Mouse (Mus musculus): Measurements from ENCODE around the gene Ltbp3.

Gene Ltbp3

GRCm38 (mm10) chr19:5750951-5751350 lies 10.2 kb downstream of the Ltbp3 start:
- DNase-seq (ENCODE audit: low spot score) = no peak

GRCm38 (mm10) chr19:5751742-5752141 lies 11.0 kb downstream of the Ltbp3 start:
- DNase-seq (ENCODE audit: low spot score) = peak; percentile 45

DNA sequence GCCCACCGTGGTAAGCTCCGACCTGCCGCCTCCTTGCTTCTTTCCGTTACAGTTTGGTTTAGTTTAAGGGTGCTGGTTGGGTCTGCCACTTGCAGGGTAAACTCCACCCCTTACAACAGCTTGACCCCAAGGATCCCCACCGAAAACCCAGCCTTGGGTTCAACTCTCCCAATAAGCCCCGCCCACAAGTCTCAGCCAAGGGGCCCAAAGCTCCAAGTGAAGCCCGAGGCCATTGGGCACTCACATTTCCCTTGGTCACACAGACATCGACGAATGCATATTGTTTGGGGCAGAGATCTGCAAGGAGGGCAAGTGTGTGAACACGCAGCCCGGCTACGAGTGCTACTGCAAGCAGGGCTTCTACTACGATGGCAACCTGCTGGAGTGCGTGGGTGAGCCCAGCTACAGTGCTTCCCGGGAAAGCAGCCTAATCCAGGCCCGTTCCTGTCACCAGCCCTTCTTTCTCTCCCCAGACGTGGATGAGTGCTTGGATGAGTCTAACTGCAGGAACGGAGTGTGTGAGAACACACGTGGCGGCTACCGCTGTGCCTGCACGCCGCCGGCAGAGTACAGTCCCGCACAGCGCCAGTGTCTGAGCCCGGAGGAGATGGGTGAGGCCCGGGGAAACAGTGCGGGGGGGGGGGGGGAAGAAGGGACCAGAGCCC lies 15.7 kb downstream of the Ltbp3 start:
- DNase-seq (ENCODE audit: low spot score) = no peak

GRCm38 (mm10) chr19:5756991-5757636 lies 16.4 kb downstream of the Ltbp3 start:
- DNase-seq (ENCODE audit: low spot score) = no peak

DNA sequence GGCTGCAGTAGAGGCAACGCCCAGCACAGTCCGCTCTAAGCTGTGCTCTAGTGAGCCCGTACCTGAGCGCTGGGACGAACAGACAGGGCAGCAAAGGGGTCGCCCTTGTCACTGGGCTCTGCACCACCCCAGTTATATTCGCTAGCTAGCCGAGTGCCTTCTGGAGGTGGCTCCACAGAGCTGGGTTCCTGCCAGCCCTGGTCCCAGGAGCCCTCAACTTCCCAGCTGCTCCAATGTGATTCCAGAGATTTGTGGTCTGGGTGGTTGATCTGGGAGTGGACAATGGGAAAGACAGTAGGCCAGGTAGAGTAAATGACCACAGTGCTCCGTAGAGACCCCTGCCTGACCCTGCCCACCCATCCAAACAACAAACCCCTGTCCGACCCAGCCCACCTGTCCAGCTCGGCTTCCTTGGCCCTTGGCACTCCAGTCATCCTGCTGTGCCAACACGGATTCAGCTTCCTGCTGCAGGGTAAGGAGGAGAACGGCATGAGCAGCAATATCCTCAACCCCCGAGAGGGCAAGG lies 18.2 kb downstream of the Ltbp3 start:
- DNase-seq (ENCODE audit: low spot score) = no peak

GRCm38 (mm10) chr19:5763163-5763562 lies 22.5 kb downstream of the Ltbp3 start:
- DNase-seq (ENCODE audit: low spot score) = no peak

- DNase-seq (ENCODE audit: low spot score) = no peak
Measured at GRCm38 (mm10) chr19:5767271-5767670, 26.6 kb downstream of the Ltbp3 start.

DNA sequence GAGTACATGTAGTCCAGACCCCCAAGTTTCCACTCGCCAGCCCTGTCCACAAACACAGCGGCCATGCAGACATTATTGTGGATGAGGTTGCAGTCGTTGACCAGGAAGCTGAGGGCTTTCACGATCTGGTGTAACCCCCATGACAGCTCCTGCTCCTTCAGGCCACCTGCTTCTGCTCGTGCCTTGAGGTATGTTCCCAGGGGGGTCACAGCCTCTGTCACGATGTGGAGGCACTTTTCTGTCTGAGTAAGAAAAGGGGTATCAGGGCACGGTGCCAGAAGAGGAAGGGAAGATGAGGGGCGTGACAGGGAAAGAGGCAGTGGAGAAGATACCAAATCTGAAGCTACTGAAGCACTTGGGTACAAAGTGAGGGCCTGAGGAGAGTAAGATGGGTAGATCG lies 29.6 kb downstream of the Ltbp3 start:
- DNase-seq (ENCODE audit: low spot score) = no peak

- peak; percentile 85 for DNase-seq (ENCODE audit: low spot score)
Measured at GRCm38 (mm10) chr19:5770925-5771860, 30.5 kb downstream of the Ltbp3 start, which contains the start of gene Scyl1. TSS of gene Scyl1 (minus strand) at chr19:5771419.

- no peak for DNase-seq (ENCODE audit: low spot score)
Measured at GRCm38 (mm10) chr19:5777387-5778032, 36.8 kb downstream of the Ltbp3 start.

GRCm38 (mm10) chr19:5778312-5778711 lies 37.6 kb downstream of the Ltbp3 start:
- no peak for DNase-seq (ENCODE audit: low spot score)

- no peak for DNase-seq (ENCODE audit: low spot score)
Measured at GRCm38 (mm10) chr19:5780203-5780602, 39.5 kb downstream of the Ltbp3 start.

DNA sequence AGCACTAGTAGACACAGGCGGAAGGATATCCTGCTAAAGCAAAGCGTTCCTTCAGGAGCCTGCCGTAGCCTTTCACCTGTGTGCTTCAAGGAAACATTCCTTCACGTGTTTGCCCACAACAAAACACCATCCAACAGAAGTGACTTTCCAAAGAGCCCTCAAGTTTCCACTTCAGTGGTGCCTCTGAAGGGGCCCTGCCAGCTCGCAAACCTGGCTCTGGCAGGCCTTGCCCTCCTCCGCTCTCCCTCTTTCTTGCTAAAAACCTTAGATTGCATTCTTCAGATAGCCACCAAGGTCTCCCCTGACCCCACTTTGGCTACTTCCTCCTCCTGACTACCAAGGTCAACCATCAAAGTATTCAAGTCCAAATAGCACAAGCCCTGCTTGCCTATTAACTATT lies 40.8 kb downstream of the Ltbp3 start:
- DNase-seq (ENCODE audit: low spot score) = no peak

DNA sequence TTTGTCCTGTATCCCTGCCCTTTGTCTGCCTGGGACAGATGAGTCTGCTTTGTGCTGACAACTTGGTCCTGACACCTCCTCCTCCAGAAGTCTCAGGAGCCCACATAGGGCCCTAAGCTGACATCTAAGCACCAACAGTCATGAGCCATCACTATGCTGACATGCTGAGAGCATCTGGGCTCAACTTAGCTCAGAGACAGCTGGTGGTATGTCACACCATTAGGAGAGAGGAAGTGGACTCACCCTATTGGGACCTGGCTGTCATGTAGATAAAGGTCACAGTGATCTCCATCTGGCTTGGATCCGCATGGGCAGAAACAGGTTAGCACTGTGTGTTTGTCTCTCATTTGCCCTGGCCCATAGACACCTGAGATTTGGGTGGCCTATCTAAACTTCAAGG lies 41.4 kb downstream of the Ltbp3 start:
- no peak for DNase-seq (ENCODE audit: low spot score)

DNA sequence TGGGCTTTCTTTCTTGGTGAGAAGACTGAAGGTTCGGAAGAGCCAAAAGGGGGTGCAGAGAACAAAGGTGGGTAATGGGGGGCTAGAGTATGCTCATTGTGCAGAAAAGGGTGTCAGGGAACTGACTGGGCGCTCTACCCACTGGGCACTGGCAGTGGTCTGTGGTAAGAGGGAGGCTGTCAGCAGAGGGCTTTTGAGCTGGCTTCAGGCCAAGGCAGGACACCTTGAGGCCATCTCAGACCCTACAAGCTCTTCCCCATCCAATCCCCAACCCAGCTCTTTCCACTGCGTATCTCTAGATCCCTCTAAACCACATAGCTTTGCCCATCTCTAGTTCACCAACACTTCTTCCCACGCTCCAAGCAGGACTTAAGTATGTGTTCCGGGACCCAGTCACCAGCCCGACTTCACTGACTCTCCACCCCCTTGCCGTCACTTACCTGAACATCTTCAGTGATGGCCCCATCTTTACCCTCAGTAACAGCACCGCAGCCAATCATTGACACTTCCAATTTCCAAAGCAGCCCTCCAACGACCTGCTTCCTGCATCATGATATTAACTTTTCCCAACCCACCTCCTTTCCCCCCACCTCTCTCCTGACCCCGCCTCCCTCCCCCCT lies 44.4 kb downstream of the Ltbp3 start:
- no peak for DNase-seq (ENCODE audit: low spot score)

- peak; percentile 83 for DNase-seq (ENCODE audit: low spot score)
Measured at GRCm38 (mm10) chr19:5786441-5787114, 45.9 kb downstream of the Ltbp3 start.

DNA sequence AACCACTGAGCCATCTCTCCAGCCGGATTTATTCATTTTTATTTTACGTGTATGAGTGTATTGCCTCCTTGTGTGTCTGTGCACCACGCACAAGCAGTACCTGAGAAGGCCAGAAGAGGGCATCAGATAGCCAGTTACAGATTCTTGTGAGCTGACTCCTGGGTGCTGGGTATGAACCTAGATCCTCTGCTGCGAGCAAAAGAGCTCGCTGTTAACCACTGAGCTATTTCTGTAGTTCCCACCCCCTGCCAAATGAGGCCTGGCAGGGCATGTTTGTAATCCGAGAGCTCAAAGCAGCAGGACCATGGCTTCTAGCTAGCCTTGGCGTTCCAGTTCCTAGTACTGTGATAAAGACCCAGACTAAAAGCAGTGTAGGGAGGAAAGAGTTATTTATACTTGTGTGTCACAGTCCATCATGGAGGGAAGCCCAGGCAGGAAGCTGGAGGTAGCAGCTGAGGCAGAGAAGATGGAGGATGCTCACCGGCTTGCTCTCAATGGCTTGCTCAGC lies 46.5 kb downstream of the Ltbp3 start:
- DNase-seq (ENCODE audit: low spot score) = peak; percentile 82

- no peak for DNase-seq (ENCODE audit: low spot score)
Measured at GRCm38 (mm10) chr19:5787920-5788319, 47.2 kb downstream of the Ltbp3 start.

GRCm38 (mm10) chr19:5788620-5789019 lies 47.9 kb downstream of the Ltbp3 start:
- no peak for DNase-seq (ENCODE audit: low spot score)

GRCm38 (mm10) chr19:5789066-5789465 lies 48.4 kb downstream of the Ltbp3 start:
- DNase-seq (ENCODE audit: low spot score) = no peak

- DNase-seq (ENCODE audit: low spot score) = no peak
Measured at GRCm38 (mm10) chr19:5791329-5791728, 50.6 kb downstream of the Ltbp3 start.
